In the genomic region with DNA sequence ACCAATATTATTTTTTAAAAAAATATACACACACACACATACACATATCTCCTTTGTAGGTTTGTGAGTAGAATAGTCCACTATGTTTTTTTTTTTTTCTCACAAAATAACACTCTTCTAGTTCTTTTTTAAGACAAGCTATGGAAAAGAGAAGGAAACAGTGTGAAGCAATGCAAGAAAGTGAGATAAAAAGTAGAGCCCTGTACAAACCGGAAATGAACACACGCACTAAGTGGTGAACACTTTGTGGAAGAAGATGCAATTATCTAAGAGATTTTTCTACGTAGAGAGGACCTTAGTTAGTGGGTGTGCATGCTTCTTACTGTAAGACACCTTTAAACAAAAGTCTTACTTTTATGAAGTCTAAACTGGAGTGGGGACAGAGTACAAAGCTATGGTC, we compare ENCODE assay signal across 18 mouse cellular contexts.
"Had no signal": no experiment of that assay in that cellular context is flagged by ENCODE, and none has a peak within 500 bp of the region (broad histone marks: within the 10 kb centered on the region; RNA-seq: fewer than 3 reads in every experiment).

No protein-coding gene starts in this region.

- H3K9ac ChIP-seq: liver, embryonic 13.5 days; midbrain, embryonic 13.5 days; neural tube, embryonic 12.5 days; neural tube, embryonic 15.5 days had no signal

- H3K9me3 ChIP-seq: liver, embryonic 13.5 days; midbrain, embryonic 10.5 days; midbrain, embryonic 13.5 days; neural tube, embryonic 12.5 days; neural tube, embryonic 15.5 days had no signal

- H3K4me3 ChIP-seq: layer of hippocampus, adult 2 months; left cerebral cortex, adult 2 months; liver, embryonic 13.5 days; megakaryocyte, embryonic 14.5 days; midbrain, embryonic 10.5 days; midbrain, embryonic 13.5 days; neural tube, embryonic 12.5 days; neural tube, embryonic 15.5 days had no signal

- H3K4me1 ChIP-seq: liver, embryonic 13.5 days; megakaryocyte, embryonic 14.5 days; midbrain, embryonic 10.5 days; midbrain, embryonic 13.5 days; neural tube, embryonic 12.5 days; neural tube, embryonic 15.5 days had no signal

- H3K4me2 ChIP-seq: liver, embryonic 13.5 days; midbrain, embryonic 13.5 days; neural tube, embryonic 12.5 days; neural tube, embryonic 15.5 days had no signal

- H3K27me3 ChIP-seq: liver, embryonic 13.5 days; megakaryocyte, embryonic 14.5 days; midbrain, embryonic 13.5 days; neural tube, embryonic 12.5 days; neural tube, embryonic 15.5 days had no signal

- H3K27ac ChIP-seq: kidney, postnatal 0 days; layer of hippocampus, adult 2 months; left cerebral cortex, adult 2 months; liver, embryonic 13.5 days; midbrain, embryonic 10.5 days; midbrain, embryonic 13.5 days; neural tube, embryonic 12.5 days; neural tube, embryonic 15.5 days had no signal

- H3K36me3 ChIP-seq: liver, embryonic 13.5 days; midbrain, embryonic 10.5 days; midbrain, embryonic 13.5 days; neural tube, embryonic 12.5 days; neural tube, embryonic 15.5 days had no signal

- DNase-seq: kidney, adult 2 months; kidney, postnatal 25 days; layer of hippocampus, postnatal 36 days; liver, embryonic 13.5 days; lung, adult 2 months; lung, postnatal 14 days; lung, postnatal 4 days; thymus, adult 18-20 months; thymus, postnatal 14 days; thymus, postnatal 4 days had no signal
